In genomic region chr10:116242200-116242599, GRCm38 (mm10) we compare ENCODE assay signal across 26 mouse cellular contexts. TPM values are rescaled to one million over a fixed set of nuclear protein-coding genes. Genes with fewer than 3 reads are reported as not detected.
DNase-seq lines count a peak whose midpoint lies in the region; ATAC-seq and TF ChIP-seq lines count a peak whose summit lies in the region.
"Had no signal": no experiment of that assay in that cellular context is flagged by ENCODE, and none has a peak within 500 bp of the region (broad histone marks: within the 10 kb centered on the region; RNA-seq: fewer than 3 reads in every experiment).

No protein-coding gene starts in this region.

- no peak for TF ChIP-seq POLR2A in heart, adult 2 months (IDR thresholded peaks at IDR 0.05; ENCODE audit: insufficient read depth, low read depth, low read length)
- no peak for TF ChIP-seq POLR2A in lung, adult 2 months (IDR thresholded peaks at IDR 0.05; ENCODE audit: borderline replicate concordance, extremely low read depth, low read depth, low read length)

- no peaks in the 10 kb centered on the region for H3K79me2 ChIP-seq in heart, adult 2 months (replicated peaks; ENCODE audit: control insufficient read depth, insufficient read depth, low read length)

- peaks cover 3% of the 10 kb centered on the region for H3K4me1 ChIP-seq in heart, adult 2 months (ENCODE audit: control insufficient read depth, insufficient read depth, low read length)
- H3K4me1 ChIP-seq in heart, embryonic 10.5 days: peaks cover 4% of the 10 kb centered on the region
- H3K4me1 ChIP-seq in lung, embryonic 14.5 days (ENCODE audit: insufficient read depth): no peaks in the 10 kb centered on the region
- peaks cover 3% of the 10 kb centered on the region; the same call in 1 of the 2 replicates for H3K4me1 ChIP-seq in lung, adult 2 months (ENCODE audit: control insufficient read depth, insufficient read depth, low read length)
- H3K4me1 ChIP-seq: embryonic facial prominence, embryonic 15.5 days; forebrain, embryonic 10.5 days; hindbrain, embryonic 12.5 days had no signal

- H3K4me2 ChIP-seq in lung, embryonic 14.5 days: no peak overlapping the region
- H3K4me2 ChIP-seq: embryonic facial prominence, embryonic 15.5 days; heart, embryonic 13.5 days; hindbrain, embryonic 12.5 days had no signal

- 38% methylated on average over 7 of the region's 7 CpGs for WGBS in heart, adult 2 months
- 75% methylated on average over 7 of the region's 7 CpGs for WGBS in heart, embryonic 10.5 days
- 46% methylated on average over 7 of the region's 7 CpGs for WGBS in lung, embryonic 14.5 days
- WGBS in lung, adult 2 months: 32% methylated on average over 7 of the region's 7 CpGs

- H3K27ac ChIP-seq in heart, adult 2 months: peak overlapping the region; percentile 66
- H3K27ac ChIP-seq in heart, embryonic 10.5 days: no peak overlapping the region
- H3K27ac ChIP-seq in lung, embryonic 14.5 days (ENCODE audit: low read depth): no peak overlapping the region
- H3K27ac ChIP-seq: embryonic facial prominence, embryonic 15.5 days; forebrain, embryonic 10.5 days; heart, embryonic 13.5 days; hindbrain, embryonic 12.5 days had no signal

- TF ChIP-seq CTCF in heart, adult 2 months (IDR thresholded peaks at IDR 0.05): no peak
- TF ChIP-seq CTCF in lung, embryonic 14.5 days (IDR thresholded peaks at IDR 0.05; ENCODE audit: low read depth): no peak
- no peak for TF ChIP-seq CTCF in lung, adult 2 months (IDR thresholded peaks at IDR 0.05; ENCODE audit: insufficient read depth, low read length)

- intact Hi-C loops in heart, adult 2 months (cut with DNase I): loop anchor here (2.0 kb wide), 1 partner anchor 33 kb away; no protein-coding TSS in a partner anchor

- no peak overlapping the region for H3K4me3 ChIP-seq in heart, adult 2 months
- H3K4me3 ChIP-seq in heart, embryonic 10.5 days: no peak overlapping the region
- no peak overlapping the region for H3K4me3 ChIP-seq in lung, embryonic 14.5 days (ENCODE audit: low read depth, low read length)
- no peak overlapping the region for H3K4me3 ChIP-seq in lung, adult 2 months (replicated peaks; ENCODE audit: extremely low read depth, low read depth, low read length)
- H3K4me3 ChIP-seq: embryonic facial prominence, embryonic 15.5 days; erythroblast, embryonic 14.5 days; forebrain, embryonic 10.5 days; heart, embryonic 13.5 days; hindbrain, embryonic 12.5 days had no signal

- no peak overlapping the region for H3K9ac ChIP-seq in heart, adult 2 months (ENCODE audit: low read depth, low read length)
- H3K9ac ChIP-seq in lung, embryonic 14.5 days: no peak overlapping the region
- H3K9ac ChIP-seq: embryonic facial prominence, embryonic 15.5 days; heart, embryonic 13.5 days; hindbrain, embryonic 12.5 days had no signal

- no peaks in the 10 kb centered on the region for H3K9me3 ChIP-seq in heart, embryonic 10.5 days
- H3K9me3 ChIP-seq in lung, embryonic 14.5 days (ENCODE audit: low read depth, low read length): no peaks in the 10 kb centered on the region
- H3K9me3 ChIP-seq: embryonic facial prominence, embryonic 15.5 days; forebrain, embryonic 10.5 days; hindbrain, embryonic 12.5 days had no signal

- no peak for ATAC-seq in lung, embryonic 14.5 days (ENCODE audit: insufficient read depth)
- ATAC-seq: activated CD4-positive, CD25-positive, alpha-beta regulatory T cell, adult 4 months; forebrain, embryonic 14.5 days; hindbrain, embryonic 16.5 days; inflammation-experienced regulatory T-cells, adult 6 months; Patski had no signal

- no peaks in the 10 kb centered on the region for H3K27me3 ChIP-seq in heart, adult 2 months (ENCODE audit: control insufficient read depth, insufficient read depth, low read length)
- H3K27me3 ChIP-seq in heart, embryonic 10.5 days (ENCODE audit: insufficient read depth, poor library complexity, severe bottlenecking): no peaks in the 10 kb centered on the region
- no peaks in the 10 kb centered on the region for H3K27me3 ChIP-seq in lung, embryonic 14.5 days (ENCODE audit: insufficient read depth, low read length)
- H3K27me3 ChIP-seq: CH12.LX; embryonic facial prominence, embryonic 15.5 days; heart, embryonic 13.5 days; hindbrain, embryonic 12.5 days; Patski had no signal

- peaks cover 4% of the 10 kb centered on the region; the same call in 1 of the 2 replicates for H3K36me3 ChIP-seq in heart, adult 2 months (ENCODE audit: control insufficient read depth, insufficient read depth, low read length)
- H3K36me3 ChIP-seq in heart, embryonic 10.5 days: no peaks in the 10 kb centered on the region
- no peaks in the 10 kb centered on the region for H3K36me3 ChIP-seq in lung, embryonic 14.5 days (ENCODE audit: insufficient read depth)
- H3K36me3 ChIP-seq: embryonic facial prominence, embryonic 15.5 days; forebrain, embryonic 10.5 days; heart, embryonic 13.5 days; hindbrain, embryonic 12.5 days had no signal

- DNase-seq in heart, adult 2 months: no peak
- DNase-seq in heart, embryonic 10.5 days (ENCODE audit: low spot score): no peak
- DNase-seq in lung, embryonic 14.5 days: peak; percentile 60
- DNase-seq in lung, adult 2 months: no peak
- peak; percentile 45 for DNase-seq in lung, postnatal 10 days
- peak; percentile 21 for DNase-seq in telencephalon, adult 2 months (ENCODE audit: low read depth, low spot score)
- no peak for DNase-seq in adrenal gland, adult 18-20 months (ENCODE audit: low spot score in 2 of 2)
- DNase-seq: adrenal gland, adult 2 months; adrenal gland, postnatal 25 days; cerebellum, adult 8-10 months; cerebellum, postnatal 14 days; embryo, embryonic 11 days; heart, postnatal 10 days; heart, postnatal 4 days had no signal

- no peak for TF ChIP-seq EP300 in heart, adult 2 months (IDR thresholded peaks at IDR 0.05; ENCODE audit: insufficient read depth, low read depth, low read length)

RNA-seq across cellular contexts. Expression of gene Ptprb, which starts 33.1 kb away (rescaled TPM):
- total RNA-seq in heart, adult 2 months (2021): 10 to 100 TPM; 63.1 to 66.3 TPM
- 14.8 and 25.1 TPM in 2 replicates for polyA plus RNA-seq in heart, adult 2 months (2012; rRNA removed)
- polyA plus RNA-seq in heart, embryonic 10.5 days (2016; fragmentation: Nextera tagmentation; extraction: Ambion mirVana): 5.4 and 7.4 TPM in 2 replicates
- 12.5 and 14.2 TPM in 2 replicates for polyA plus RNA-seq in lung, embryonic 14.5 days (2014; fragmentation: Nextera tagmentation; extraction: Ambion mirVana)
- 75.4 and 83.5 TPM in 2 replicates for polyA plus RNA-seq in lung, adult 2 months (2012; rRNA removed)
- 10 to 100 TPM; 34.6 to 34.8 TPM for total RNA-seq in adrenal gland, adult 18-20 months (2021)
- total RNA-seq: CH12.LX; common myeloid progenitor, adult 5-6 weeks had no signal

Comparison
In these comparisons a context has a peak if more than half of its experiments do, and no peak if none do; other contexts are left out.
1. DNase-seq: peak in lung, embryonic 14.5 days (single experiment), lung, postnatal 10 days (single experiment) and telencephalon, adult 2 months (single experiment); none in heart, adult 2 months (0 of 2), heart, embryonic 10.5 days (single experiment), lung, adult 2 months (single experiment) and adrenal gland, adult 18-20 months (0 of 2).